Mouse (Mus musculus) urinary bladder, adult 18-20 months (tissue): ENCODE measurements around the gene Gabrb2.

Source experiments
- DNase-seq, 2 experiments: peaks; one replicate each; pipeline ENCODE4 v3.0.0; 2022; ENCODE audit warnings: low spot score in 2 of 2, mixed read lengths in 2 of 2

Gene Gabrb2

GRCm38 (mm10) chr11:42418996-42419782 is at the start of gene Gabrb2:
TSS of gene Gabrb2 (plus strand) at chr11:42419757.
- no peak for DNase-seq

GRCm38 (mm10) chr11:42378983-42379382 is 40.6 kb upstream of the Gabrb2 start:
- DNase-seq: no peak

- DNase-seq: no peak
These were observed 33.1 kb upstream of the Gabrb2 start for GRCm38 (mm10) chr11:42386486-42386885.

- DNase-seq: no peak
These were observed 28.8 kb upstream of the Gabrb2 start for GRCm38 (mm10) chr11:42390682-42391290.

- DNase-seq: no peak
These were observed 26.1 kb upstream of the Gabrb2 start for GRCm38 (mm10) chr11:42393451-42393850.

- peak in 1 of 2 experiments; percentile 11 for DNase-seq
These were observed 455 bp downstream of the Gabrb2 start for GRCm38 (mm10) chr11:42419791-42420633.

- peak in 1 of 2 experiments; percentile 35 for DNase-seq
These were observed 1.3 kb downstream of the Gabrb2 start for GRCm38 (mm10) chr11:42420634-42421470.

- peak in 1 of 2 experiments; percentile 17 for DNase-seq
These were observed 3.7 kb downstream of the Gabrb2 start for GRCm38 (mm10) chr11:42423231-42423630.

GRCm38 (mm10) chr11:42431495-42431894 is 11.9 kb downstream of the Gabrb2 start:
- DNase-seq: no peak

GRCm38 (mm10) chr11:42438978-42439377 is 19.4 kb downstream of the Gabrb2 start:
- no peak for DNase-seq

- DNase-seq: no peak
These were observed 24.1 kb downstream of the Gabrb2 start for GRCm38 (mm10) chr11:42443641-42444040.

GRCm38 (mm10) chr11:42448929-42449328 is 29.4 kb downstream of the Gabrb2 start:
- DNase-seq: no peak

- no peak for DNase-seq
These were observed 44.6 kb downstream of the Gabrb2 start for GRCm38 (mm10) chr11:42464136-42464535.

GRCm38 (mm10) chr11:42468381-42468780 is 48.8 kb downstream of the Gabrb2 start:
- no peak for DNase-seq

- DNase-seq: no peak
These were observed 55.0 kb downstream of the Gabrb2 start for GRCm38 (mm10) chr11:42474523-42474922.

- DNase-seq: no peak
These were observed 68.1 kb downstream of the Gabrb2 start for GRCm38 (mm10) chr11:42487625-42488024.

- DNase-seq: no peak
These were observed 81.6 kb downstream of the Gabrb2 start for GRCm38 (mm10) chr11:42501166-42501565.

GRCm38 (mm10) chr11:42505436-42505835 is 85.9 kb downstream of the Gabrb2 start:
- DNase-seq: no peak

GRCm38 (mm10) chr11:42505911-42506310 is 86.4 kb downstream of the Gabrb2 start:
- DNase-seq: no peak

- DNase-seq: no peak
These were observed 102.4 kb downstream of the Gabrb2 start for GRCm38 (mm10) chr11:42521960-42522359.

- no peak for DNase-seq
These were observed 108.8 kb downstream of the Gabrb2 start for GRCm38 (mm10) chr11:42528226-42528881.
